Comparison of ENCODE assay signal across 24 mouse cellular contexts in genomic region chr4:145130772-145131171, GRCm38 (mm10).
A peak's percentile ranks its signal among the peaks of the same experiment; 100 is the strongest.
DNase-seq lines count a peak whose midpoint lies in the region; ATAC-seq and TF ChIP-seq lines count a peak whose summit lies in the region.
"Had no signal": no experiment of that assay in that cellular context is flagged by ENCODE, and none has a peak within 500 bp of the region (broad histone marks: within the 10 kb centered on the region; RNA-seq: fewer than 3 reads in every experiment).

No protein-coding gene starts in this region.

- H3K9ac ChIP-seq in intestine, postnatal 0 days (ENCODE audit: low read depth, low read length): no peak overlapping the region
- H3K9ac ChIP-seq in stomach, postnatal 0 days (ENCODE audit: low read length): no peak overlapping the region
- H3K9ac ChIP-seq: forebrain, embryonic 12.5 days; forebrain, postnatal 0 days; hindbrain, embryonic 15.5 days; limb, embryonic 13.5 days; liver, embryonic 12.5 days; liver, postnatal 0 days; midbrain, embryonic 15.5 days had no signal

- H3K27me3 ChIP-seq in kidney, adult 2 months (replicated peaks; ENCODE audit: control insufficient read depth, insufficient read depth, low read length): no peaks in the 10 kb centered on the region
- no peaks in the 10 kb centered on the region for H3K27me3 ChIP-seq in intestine, postnatal 0 days (replicated peaks; ENCODE audit: control insufficient read depth, insufficient read depth, low read length)
- H3K27me3 ChIP-seq in stomach, postnatal 0 days (ENCODE audit: control insufficient read depth, insufficient read depth, low read length): no peaks in the 10 kb centered on the region
- H3K27me3 ChIP-seq: forebrain, embryonic 12.5 days; hindbrain, embryonic 15.5 days; limb, embryonic 13.5 days; liver, embryonic 12.5 days; midbrain, embryonic 15.5 days had no signal

- H3K36me3 ChIP-seq in kidney, adult 2 months (ENCODE audit: control insufficient read depth, insufficient read depth, low read length): peaks cover 8% of the 10 kb centered on the region
- peaks cover 80% of the 10 kb centered on the region for H3K36me3 ChIP-seq in intestine, postnatal 0 days (ENCODE audit: control insufficient read depth, insufficient read depth)
- peaks cover 21% of the 10 kb centered on the region for H3K36me3 ChIP-seq in stomach, postnatal 0 days (ENCODE audit: control insufficient read depth, insufficient read depth, low read length)

- no peak for TF ChIP-seq EP300 in stomach, postnatal 0 days (optimal IDR thresholded peaks at IDR 0.05)

- TF ChIP-seq CTCF in kidney, adult 2 months (conservative IDR thresholded peaks at IDR 0.05; ENCODE audit: insufficient read depth, insufficient read length, low read depth, low read length): no peak
- no peak for TF ChIP-seq CTCF in intestine, postnatal 0 days (IDR thresholded peaks at IDR 0.05; ENCODE audit: low read depth)
- no peak for TF ChIP-seq CTCF in stomach, postnatal 0 days (IDR thresholded peaks at IDR 0.05; ENCODE audit: low read depth)

- no peak overlapping the region for H3K4me2 ChIP-seq in intestine, postnatal 0 days (replicated peaks; ENCODE audit: low read depth)
- H3K4me2 ChIP-seq in stomach, postnatal 0 days (replicated peaks; ENCODE audit: low read depth): no peak overlapping the region
- H3K4me2 ChIP-seq: forebrain, embryonic 12.5 days; hindbrain, embryonic 15.5 days; limb, embryonic 13.5 days; liver, embryonic 12.5 days; midbrain, embryonic 15.5 days had no signal

- no peak for DNase-seq in kidney, adult 2 months
- DNase-seq in kidney, postnatal 36 days: no peak
- DNase-seq in urinary bladder, postnatal 14 days (ENCODE audit: low spot score): peak; percentile 43
- no peak for DNase-seq in urinary bladder, postnatal 25 days (ENCODE audit: low spot score)
- DNase-seq in stomach, postnatal 0 days (ENCODE audit: low spot score): peak; percentile 69
- DNase-seq in natural killer cell, adult 2 months (ENCODE audit: low spot score in 2 of 2): no peak
- DNase-seq in cerebellum, adult 9-11 months: no peak
- DNase-seq: adrenal gland, adult 8-10 months; forebrain, postnatal 0 days; liver, postnatal 0 days; spleen, adult 18-20 months; thymus, adult 18-20 months; thymus, postnatal 25 days had no signal

- 90% methylated on average over 1 of the region's 1 CpGs for WGBS in kidney, adult 2 months
- WGBS in intestine, postnatal 0 days: 84% methylated on average over 1 of the region's 1 CpGs
- WGBS in stomach, postnatal 0 days: 64% methylated on average over 1 of the region's 1 CpGs

- peak overlapping the region; percentile 46; the same call in 1 of the 2 replicates for H3K27ac ChIP-seq in kidney, adult 2 months (ENCODE audit: insufficient read depth, low read depth, low read length)
- no peak overlapping the region for H3K27ac ChIP-seq in intestine, postnatal 0 days (ENCODE audit: low read depth, low read length)
- peak overlapping the region; percentile 88 for H3K27ac ChIP-seq in stomach, postnatal 0 days (replicated peaks)
- H3K27ac ChIP-seq: forebrain, embryonic 12.5 days; hindbrain, embryonic 10.5 days; hindbrain, embryonic 15.5 days; liver, embryonic 12.5 days; midbrain, embryonic 10.5 days; midbrain, embryonic 15.5 days had no signal

- peak; percentile 69 for ATAC-seq in intestine, postnatal 0 days
- ATAC-seq in stomach, postnatal 0 days (ENCODE audit: low FRiP score, low TSS enrichment): peak; percentile 96
- ATAC-seq: forebrain, postnatal 0 days; inflammation-experienced regulatory T-cells, adult 6 months; liver, embryonic 12.5 days; liver, postnatal 0 days; midbrain, embryonic 15.5 days had no signal

- H3K4me1 ChIP-seq in kidney, adult 2 months (ENCODE audit: control insufficient read depth, insufficient read depth, low read length): no peaks in the 10 kb centered on the region
- H3K4me1 ChIP-seq in intestine, postnatal 0 days (replicated peaks; ENCODE audit: control insufficient read depth, insufficient read depth, low read length): no peaks in the 10 kb centered on the region
- H3K4me1 ChIP-seq in stomach, postnatal 0 days (replicated peaks; ENCODE audit: control insufficient read depth, insufficient read depth): 0 out of 2 replicates have a peak, but pooled peaks cover 4% of the 10 kb centered on the region
- H3K4me1 ChIP-seq: forebrain, embryonic 12.5 days; hindbrain, embryonic 10.5 days; hindbrain, embryonic 15.5 days; liver, embryonic 12.5 days; midbrain, embryonic 10.5 days; midbrain, embryonic 15.5 days had no signal

- no peak for TF ChIP-seq POLR2A in kidney, adult 2 months (IDR thresholded peaks at IDR 0.05; ENCODE audit: low read depth, low read length)

- no peaks in the 10 kb centered on the region for H3K9me3 ChIP-seq in intestine, postnatal 0 days (ENCODE audit: control insufficient read depth)
- H3K9me3 ChIP-seq in stomach, postnatal 0 days (ENCODE audit: control insufficient read depth, low read length): no peaks in the 10 kb centered on the region
- H3K9me3 ChIP-seq: forebrain, embryonic 12.5 days; G1E; hindbrain, embryonic 10.5 days; hindbrain, embryonic 15.5 days; limb, embryonic 13.5 days; liver, embryonic 12.5 days; midbrain, embryonic 10.5 days; midbrain, embryonic 15.5 days had no signal

- H3K4me3 ChIP-seq in kidney, adult 2 months (ENCODE audit: insufficient read depth, low read depth, low read length): no peak overlapping the region
- no peak overlapping the region for H3K4me3 ChIP-seq in intestine, postnatal 0 days (ENCODE audit: low read depth, low read length)
- no peak overlapping the region for H3K4me3 ChIP-seq in stomach, postnatal 0 days (ENCODE audit: low read depth, low read length)
- H3K4me3 ChIP-seq: forebrain, embryonic 12.5 days; hindbrain, embryonic 10.5 days; hindbrain, embryonic 15.5 days; layer of hippocampus, adult 2 months; limb, embryonic 13.5 days; liver, embryonic 12.5 days; midbrain, embryonic 10.5 days; midbrain, embryonic 15.5 days had no signal

Comparison
In these comparisons a context has a peak if more than half of its experiments do, and no peak if none do; other contexts are left out.
1. DNase-seq: peak in urinary bladder, postnatal 14 days (single experiment) and stomach, postnatal 0 days (single experiment); none in kidney, adult 2 months (single experiment), kidney, postnatal 36 days (0 of 2), urinary bladder, postnatal 25 days (single experiment), natural killer cell, adult 2 months (0 of 2) and cerebellum, adult 9-11 months (single experiment).